Mouse (Mus musculus): ENCODE results near the gene Dll4.

- no peak for TF ChIP-seq CTCF (IDR thresholded peaks at IDR 0.05; ENCODE audit: control insufficient read depth, insufficient read depth, insufficient read length)
- no peak for TF ChIP-seq MAX (IDR thresholded peaks at IDR 0.05)
- TF ChIP-seq USF1 (IDR thresholded peaks at IDR 0.05; ENCODE audit: low read depth): no peak
- no peak for TF ChIP-seq MYOG (IDR thresholded peaks at IDR 0.05; ENCODE audit: control insufficient read depth, extremely low read depth, insufficient read length)
- TF ChIP-seq MYOD1 (IDR thresholded peaks at IDR 0.05; ENCODE audit: control insufficient read depth, insufficient read length, low read depth): no peak
- TF ChIP-seq FOSL1 (IDR thresholded peaks at IDR 0.05; ENCODE audit: insufficient read depth, low read length, poor library complexity, severe bottlenecking): no peak
These were observed 47.8 kb upstream of the Dll4 start for GRCm38 (mm10) chr2:119277810-119278209.
